Mouse (Mus musculus) forebrain, embryonic 10.5 days (tissue): ENCODE results near the gene Lsamp. TPM values are rescaled to one million over a fixed set of nuclear protein-coding genes. Genes with fewer than 3 reads are reported as not detected.

ENCODE experiments used
- DNase-seq: peaks from one replicate; pipeline ENCODE4 v3.0.0-alpha.2; 2017; ENCODE audit warnings: low spot score; ENCODE audit errors: extremely low spot score
- H3K27ac ChIP-seq: fragments of 300-500 bp; sonication (generic); 2 replicates; pipeline ENCODE4 v1.5.1; 2016; ENCODE audit warnings: mild to moderate bottlenecking
- H3K27me3 ChIP-seq: fragments of 300-500 bp; sonication (generic); 2 replicates; pipeline ENCODE4 v1.6.1; 2016; ENCODE audit warnings: mild to moderate bottlenecking; ENCODE audit not compliant: poor library complexity, severe bottlenecking
- H3K36me3 ChIP-seq: fragments of 300-500 bp; sonication (generic); replicated peaks from 2 replicates; pipeline ENCODE4 v1.6.1; 2016; ENCODE audit warnings: mild to moderate bottlenecking, moderate library complexity
- H3K4me1 ChIP-seq: fragments of 300-500 bp; sonication (generic); 2 replicates; pipeline ENCODE4 v1.6.1; 2016
- H3K4me3 ChIP-seq: fragments of 300-500 bp; sonication (generic); 2 replicates; pipeline ENCODE4 v1.5.1; 2016; ENCODE audit warnings: mild to moderate bottlenecking, moderate library complexity
- H3K9me3 ChIP-seq: fragments of 300-500 bp; sonication (generic); 2 replicates; pipeline ENCODE4 v1.6.1; 2016; ENCODE audit warnings: mild to moderate bottlenecking, moderate library complexity
- WGBS: fragments of 180-500 bp; shearing (Covaris S2); methylation state at CpG from one replicate; pipeline ENCODE4 v1.1.7; 2016; 5-methylcytosine and 5-hydroxymethylcytosine counted together
- polyA plus RNA-seq: library from polyadenylated mRNA; unstranded; fragments of >200 nt; fragmentation: Nextera tagmentation; extraction: Ambion mirVana; gene quantifications from 2 replicates; pipeline ENCODE4 v1.2.1, GENCODE M21; 2016

Lsamp gene
- polyA plus RNA-seq, 1 experiment from 2014 or later: 13.7 TPM

- no peaks in the 10 kb centered on the region for H3K36me3 ChIP-seq
- no peak for DNase-seq
- H3K4me1 ChIP-seq: peaks cover 6% of the 10 kb centered on the region; the same call in 1 of the 2 replicates
- no peak overlapping the region for H3K27ac ChIP-seq
- no peaks in the 10 kb centered on the region for H3K27me3 ChIP-seq
- no peaks in the 10 kb centered on the region for H3K9me3 ChIP-seq
- no peak overlapping the region for H3K4me3 ChIP-seq
- WGBS: 83% methylated on average over 2 of the region's 2 CpGs
Observed at GRCm38 (mm10) chr16:41275999-41276671, 1292.0 kb downstream of the Lsamp start.

GRCm38 (mm10) chr16:41317992-41318391, 1333.8 kb downstream of the Lsamp start:
- no peaks in the 10 kb centered on the region for H3K4me1 ChIP-seq
- no peaks in the 10 kb centered on the region for H3K27me3 ChIP-seq
- H3K9me3 ChIP-seq: no peaks in the 10 kb centered on the region
- WGBS: 88% methylated on average over 3 of the region's 3 CpGs
- no peak overlapping the region for H3K27ac ChIP-seq
- DNase-seq: no peak
- H3K4me3 ChIP-seq: no peak overlapping the region
- no peaks in the 10 kb centered on the region for H3K36me3 ChIP-seq

GRCm38 (mm10) chr16:41343431-41343830, 1359.3 kb downstream of the Lsamp start:
- Histone ChIP-seq H3K36me3 (no peaks in the 10 kb centered on the region), H3K4me3 (no peak overlapping the region), H3K27ac (no peak overlapping the region), H3K27me3 (no peaks in the 10 kb centered on the region), H3K4me1 (no peaks in the 10 kb centered on the region), H3K9me3 (no peaks in the 10 kb centered on the region)
- 88% methylated on average over 1 of the region's 1 CpGs for WGBS
- no peak for DNase-seq

- Histone ChIP-seq H3K27me3 (no peaks in the 10 kb centered on the region), H3K27ac (no peak overlapping the region), H3K4me1 (no peaks in the 10 kb centered on the region), H3K9me3 (no peaks in the 10 kb centered on the region), H3K4me3 (no peak overlapping the region), H3K36me3 (no peaks in the 10 kb centered on the region)
- 78% methylated on average over 2 of the region's 2 CpGs for WGBS
- DNase-seq: no peak
Observed at GRCm38 (mm10) chr16:41365138-41365537, 1381.0 kb downstream of the Lsamp start.

- no peaks in the 10 kb centered on the region for H3K4me1 ChIP-seq
- 80% methylated on average over 3 of the region's 3 CpGs for WGBS
- no peak for DNase-seq
- H3K4me3 ChIP-seq: no peak overlapping the region
- no peak overlapping the region for H3K27ac ChIP-seq
- no peaks in the 10 kb centered on the region for H3K27me3 ChIP-seq
- no peaks in the 10 kb centered on the region for H3K9me3 ChIP-seq
- no peaks in the 10 kb centered on the region for H3K36me3 ChIP-seq
Observed at GRCm38 (mm10) chr16:41383702-41384101, 1399.5 kb downstream of the Lsamp start.

GRCm38 (mm10) chr16:41384288-41384687, 1400.1 kb downstream of the Lsamp start:
- WGBS: 92% methylated on average over 1 of the region's 1 CpGs
- H3K4me3 ChIP-seq: no peak overlapping the region
- no peaks in the 10 kb centered on the region for H3K36me3 ChIP-seq
- H3K27ac ChIP-seq: no peak overlapping the region
- H3K4me1 ChIP-seq: no peaks in the 10 kb centered on the region
- no peak for DNase-seq
- H3K9me3 ChIP-seq: no peaks in the 10 kb centered on the region
- no peaks in the 10 kb centered on the region for H3K27me3 ChIP-seq

- H3K4me1 ChIP-seq: no peaks in the 10 kb centered on the region
- no peaks in the 10 kb centered on the region for H3K27me3 ChIP-seq
- no peak overlapping the region for H3K4me3 ChIP-seq
- no peak for DNase-seq
- no peaks in the 10 kb centered on the region for H3K9me3 ChIP-seq
- WGBS: 57% methylated on average over 7 of the region's 7 CpGs
- no peak overlapping the region for H3K27ac ChIP-seq
- H3K36me3 ChIP-seq: no peaks in the 10 kb centered on the region
Observed at GRCm38 (mm10) chr16:41408850-41409249, 1424.7 kb downstream of the Lsamp start.

GRCm38 (mm10) chr16:41410671-41411070, 1426.5 kb downstream of the Lsamp start:
- H3K9me3 ChIP-seq: no peaks in the 10 kb centered on the region
- H3K36me3 ChIP-seq: no peaks in the 10 kb centered on the region
- no peak overlapping the region for H3K27ac ChIP-seq
- H3K27me3 ChIP-seq: no peaks in the 10 kb centered on the region
- 92% methylated on average over 3 of the region's 3 CpGs for WGBS
- DNase-seq: no peak
- no peak overlapping the region for H3K4me3 ChIP-seq
- H3K4me1 ChIP-seq: no peaks in the 10 kb centered on the region

- no peak for DNase-seq
- no peaks in the 10 kb centered on the region for H3K4me1 ChIP-seq
Observed at GRCm38 (mm10) chr16:41417363-41417762, 1433.2 kb downstream of the Lsamp start.

GRCm38 (mm10) chr16:41467391-41467790, 1483.2 kb downstream of the Lsamp start:
- WGBS: 85% methylated on average over 2 of the region's 2 CpGs
- no peaks in the 10 kb centered on the region for H3K4me1 ChIP-seq
- no peak overlapping the region for H3K27ac ChIP-seq
- DNase-seq: no peak
- H3K4me3 ChIP-seq: no peak overlapping the region
- no peaks in the 10 kb centered on the region for H3K27me3 ChIP-seq
- no peaks in the 10 kb centered on the region for H3K36me3 ChIP-seq
- no peaks in the 10 kb centered on the region for H3K9me3 ChIP-seq

More at GRCm38 (mm10) chr16:41417363-41417762, 1433.2 kb downstream of the Lsamp start:
- H3K27ac ChIP-seq: no peak overlapping the region
- H3K27me3 ChIP-seq: no peaks in the 10 kb centered on the region
- H3K9me3 ChIP-seq: no peaks in the 10 kb centered on the region
- H3K36me3 ChIP-seq: no peaks in the 10 kb centered on the region
- H3K4me3 ChIP-seq: no peak overlapping the region
- 90% methylated on average over 5 of the region's 5 CpGs for WGBS

- WGBS: 87% methylated on average over 5 of the region's 5 CpGs
Observed at GRCm38 (mm10) chr16:41478694-41479093, 1494.5 kb downstream of the Lsamp start.

GRCm38 (mm10) chr16:41481832-41482231, 1497.7 kb downstream of the Lsamp start:
- WGBS: 79% methylated on average over 1 of the region's 1 CpGs
- no peaks in the 10 kb centered on the region for H3K9me3 ChIP-seq
- DNase-seq: no peak

More at GRCm38 (mm10) chr16:41478694-41479093, 1494.5 kb downstream of the Lsamp start:
- no peak overlapping the region for H3K27ac ChIP-seq
- no peaks in the 10 kb centered on the region for H3K36me3 ChIP-seq
- H3K4me3 ChIP-seq: no peak overlapping the region
- no peaks in the 10 kb centered on the region for H3K27me3 ChIP-seq
- no peak for DNase-seq
- no peaks in the 10 kb centered on the region for H3K4me1 ChIP-seq
- H3K9me3 ChIP-seq: no peaks in the 10 kb centered on the region

GRCm38 (mm10) chr16:41510915-41511552, 1526.9 kb downstream of the Lsamp start:
- H3K4me1 ChIP-seq: peaks cover 10% of the 10 kb centered on the region
- H3K27me3 ChIP-seq: no peaks in the 10 kb centered on the region
- no peak overlapping the region for H3K27ac ChIP-seq
- H3K9me3 ChIP-seq: no peaks in the 10 kb centered on the region
- no peak overlapping the region for H3K4me3 ChIP-seq
- 55% methylated on average over 6 of the region's 6 CpGs for WGBS
- H3K36me3 ChIP-seq: no peaks in the 10 kb centered on the region
- DNase-seq: no peak

More at GRCm38 (mm10) chr16:41481832-41482231, 1497.7 kb downstream of the Lsamp start:
- no peaks in the 10 kb centered on the region for H3K4me1 ChIP-seq
- H3K27me3 ChIP-seq: no peaks in the 10 kb centered on the region
- H3K4me3 ChIP-seq: no peak overlapping the region
- H3K27ac ChIP-seq: no peak overlapping the region
- H3K36me3 ChIP-seq: no peaks in the 10 kb centered on the region
